Mouse (Mus musculus): Measurements from ENCODE around the gene Baiap2. TPM values are rescaled to one million over a fixed set of nuclear protein-coding genes. Genes with fewer than 3 reads are reported as not detected.

Gene Baiap2
- polyA plus RNA-seq, 1 experiment from 2014 or later, result 13.9 TPM

- H3K4me1 ChIP-seq (ENCODE audit: control insufficient read depth, insufficient read depth, low read length), result peaks cover 45% of the 10 kb centered on the region
- H3K27me3 ChIP-seq (ENCODE audit: control insufficient read depth, insufficient read depth, low read length), result no peaks in the 10 kb centered on the region
- no peak overlapping the region for H3K27ac ChIP-seq (ENCODE audit: low read length)
- H3K36me3 ChIP-seq (ENCODE audit: control insufficient read depth, insufficient read depth), result no peaks in the 10 kb centered on the region
- no peaks in the 10 kb centered on the region for H3K9me3 ChIP-seq (replicated peaks; ENCODE audit: control insufficient read depth, low read length)
- WGBS, result 84% methylated on average over 13 of the region's 13 CpGs
- no peak overlapping the region for H3K4me2 ChIP-seq (ENCODE audit: low read depth, low read length)
- ATAC-seq (replicated peaks; ENCODE audit: extremely low read depth, insufficient read depth, low FRiP score), result no peak
- no peak overlapping the region for H3K9ac ChIP-seq (ENCODE audit: low read length)
- H3K4me3 ChIP-seq (ENCODE audit: low read length), result no peak overlapping the region
Observed at GRCm38 (mm10) chr11:119956590-119956989, 14.0 kb downstream of the Baiap2 start.

GRCm38 (mm10) chr11:119958856-119959255 lies 16.3 kb downstream of the Baiap2 start:
- H3K27me3 ChIP-seq (ENCODE audit: control insufficient read depth, insufficient read depth, low read length), result no peaks in the 10 kb centered on the region
- H3K9ac ChIP-seq (ENCODE audit: low read length), result no peak overlapping the region
- H3K4me1 ChIP-seq (ENCODE audit: control insufficient read depth, insufficient read depth, low read length), result peaks cover 22% of the 10 kb centered on the region
- no peak overlapping the region for H3K4me3 ChIP-seq (ENCODE audit: low read length)
- H3K27ac ChIP-seq (ENCODE audit: low read length), result no peak overlapping the region
- ATAC-seq (replicated peaks; ENCODE audit: extremely low read depth, insufficient read depth, low FRiP score), result no peak
- no peaks in the 10 kb centered on the region for H3K36me3 ChIP-seq (ENCODE audit: control insufficient read depth, insufficient read depth)
- WGBS, result 81% methylated on average over 7 of the region's 7 CpGs
- no peak overlapping the region for H3K4me2 ChIP-seq (ENCODE audit: low read depth, low read length)
- no peaks in the 10 kb centered on the region for H3K9me3 ChIP-seq (replicated peaks; ENCODE audit: control insufficient read depth, low read length)

DNA sequence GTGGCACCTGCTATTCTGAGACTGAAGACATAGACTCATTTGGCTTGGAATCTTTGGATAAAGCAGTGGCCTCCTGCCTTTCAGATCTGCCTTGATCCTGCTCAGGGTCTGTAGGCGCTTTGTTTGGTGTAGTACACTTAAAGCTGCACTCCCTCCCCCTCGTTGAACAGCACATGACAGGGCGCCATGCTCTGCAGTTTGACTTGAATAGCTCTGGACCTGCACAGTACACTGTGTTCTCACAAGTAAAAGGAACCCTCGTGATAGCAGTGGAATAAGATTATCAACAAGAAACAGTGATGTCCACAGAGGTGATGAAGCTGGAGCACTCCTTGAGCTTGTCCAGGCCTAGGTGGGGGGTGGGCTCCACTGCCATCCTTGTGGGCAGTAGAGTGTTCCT lies 17.2 kb downstream of the Baiap2 start:
- Histone ChIP-seq H3K27ac (ENCODE audit: low read length) (no peak overlapping the region), H3K36me3 (ENCODE audit: control insufficient read depth, insufficient read depth) (no peaks in the 10 kb centered on the region), H3K27me3 (ENCODE audit: control insufficient read depth, insufficient read depth, low read length) (no peaks in the 10 kb centered on the region), H3K4me1 (ENCODE audit: control insufficient read depth, insufficient read depth, low read length) (peaks cover 15% of the 10 kb centered on the region), H3K4me2 (ENCODE audit: low read depth, low read length) (no peak overlapping the region), H3K9ac (ENCODE audit: low read length) (no peak overlapping the region), H3K9me3 (replicated peaks; ENCODE audit: control insufficient read depth, low read length) (no peaks in the 10 kb centered on the region), H3K4me3 (ENCODE audit: low read length) (no peak overlapping the region)
- 55% methylated on average over 4 of the region's 4 CpGs for WGBS
- ATAC-seq (replicated peaks; ENCODE audit: extremely low read depth, insufficient read depth, low FRiP score), result no peak; the same call in 1 of the 2 replicates

DNA sequence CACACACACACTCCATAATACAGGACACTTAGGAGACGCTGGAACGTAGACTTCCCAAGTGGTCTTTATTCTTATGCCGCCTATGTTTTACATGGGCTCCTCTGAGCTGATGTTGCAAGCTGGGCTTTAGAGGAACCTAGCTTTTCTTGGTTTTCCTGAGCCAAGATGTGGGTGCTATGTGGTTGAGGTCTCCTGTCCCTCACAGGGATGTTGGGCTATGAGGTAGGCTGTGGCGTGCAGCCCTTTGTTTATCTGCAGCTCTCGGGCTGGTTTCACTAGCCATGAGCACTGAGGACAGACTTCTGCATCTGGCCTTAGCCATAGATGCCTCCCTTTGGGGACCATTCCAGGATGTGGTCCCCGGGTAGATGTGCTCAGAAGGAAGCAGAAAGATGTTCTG lies 18.1 kb downstream of the Baiap2 start:
- Histone ChIP-seq H3K4me1 (ENCODE audit: control insufficient read depth, insufficient read depth, low read length) (peaks cover 7% of the 10 kb centered on the region), H3K9me3 (replicated peaks; ENCODE audit: control insufficient read depth, low read length) (no peaks in the 10 kb centered on the region), H3K36me3 (ENCODE audit: control insufficient read depth, insufficient read depth) (no peaks in the 10 kb centered on the region), H3K9ac (ENCODE audit: low read length) (no peak overlapping the region), H3K27ac (ENCODE audit: low read length) (no peak overlapping the region), H3K4me3 (ENCODE audit: low read length) (no peak overlapping the region), H3K27me3 (ENCODE audit: control insufficient read depth, insufficient read depth, low read length) (no peaks in the 10 kb centered on the region), H3K4me2 (ENCODE audit: low read depth, low read length) (no peak overlapping the region)
- 84% methylated on average over 6 of the region's 6 CpGs for WGBS
- ATAC-seq (replicated peaks; ENCODE audit: extremely low read depth, insufficient read depth, low FRiP score), result no peak

DNA sequence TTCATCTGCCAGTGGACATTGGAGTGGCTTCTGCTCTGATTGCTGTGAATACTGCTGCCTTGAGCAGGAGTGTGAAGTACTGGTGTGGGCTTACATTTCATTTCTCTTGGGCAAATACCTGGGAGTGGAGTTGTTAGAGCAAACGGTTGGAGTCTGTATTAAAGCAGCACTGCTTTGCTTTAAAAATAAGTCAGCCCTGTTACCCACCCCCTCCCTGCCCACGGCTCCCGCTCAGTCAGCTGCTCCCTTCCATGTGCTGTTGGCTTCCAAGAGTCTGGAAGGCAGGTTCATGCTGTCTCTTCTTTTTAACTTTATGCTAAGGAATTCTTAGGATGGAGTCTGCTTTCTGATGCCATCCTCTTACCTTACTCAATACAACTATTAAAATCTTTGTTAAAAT lies 18.9 kb downstream of the Baiap2 start:
- Histone ChIP-seq H3K4me3 (ENCODE audit: low read length) (no peak overlapping the region), H3K27me3 (ENCODE audit: control insufficient read depth, insufficient read depth, low read length) (no peaks in the 10 kb centered on the region), H3K36me3 (ENCODE audit: control insufficient read depth, insufficient read depth) (no peaks in the 10 kb centered on the region), H3K9ac (ENCODE audit: low read length) (no peak overlapping the region), H3K27ac (ENCODE audit: low read length) (no peak overlapping the region), H3K4me2 (ENCODE audit: low read depth, low read length) (no peak overlapping the region), H3K9me3 (replicated peaks; ENCODE audit: control insufficient read depth, low read length) (no peaks in the 10 kb centered on the region), H3K4me1 (ENCODE audit: control insufficient read depth, insufficient read depth, low read length) (no peaks in the 10 kb centered on the region)
- ATAC-seq (replicated peaks; ENCODE audit: extremely low read depth, insufficient read depth, low FRiP score), result no peak
- WGBS, result 62% methylated on average over 3 of the region's 3 CpGs

GRCm38 (mm10) chr11:119965053-119965452 lies 22.5 kb downstream of the Baiap2 start:
- no peak overlapping the region for H3K4me2 ChIP-seq (ENCODE audit: low read depth, low read length)
- H3K9ac ChIP-seq (ENCODE audit: low read length), result no peak overlapping the region
- no peaks in the 10 kb centered on the region for H3K4me1 ChIP-seq (ENCODE audit: control insufficient read depth, insufficient read depth, low read length)
- ATAC-seq (replicated peaks; ENCODE audit: extremely low read depth, insufficient read depth, low FRiP score), result no peak
- WGBS, result 44% methylated on average over 9 of the region's 9 CpGs
- H3K27me3 ChIP-seq (ENCODE audit: control insufficient read depth, insufficient read depth, low read length), result no peaks in the 10 kb centered on the region
- H3K36me3 ChIP-seq (ENCODE audit: control insufficient read depth, insufficient read depth), result no peaks in the 10 kb centered on the region
- no peak overlapping the region for H3K27ac ChIP-seq (ENCODE audit: low read length)
- H3K9me3 ChIP-seq (replicated peaks; ENCODE audit: control insufficient read depth, low read length), result no peaks in the 10 kb centered on the region
- H3K4me3 ChIP-seq (ENCODE audit: low read length), result no peak overlapping the region

GRCm38 (mm10) chr11:119966294-119966693 lies 23.7 kb downstream of the Baiap2 start:
- Histone ChIP-seq H3K4me3 (ENCODE audit: low read length) (no peak overlapping the region), H3K4me1 (ENCODE audit: control insufficient read depth, insufficient read depth, low read length) (no peaks in the 10 kb centered on the region), H3K27me3 (ENCODE audit: control insufficient read depth, insufficient read depth, low read length) (no peaks in the 10 kb centered on the region), H3K27ac (ENCODE audit: low read length) (no peak overlapping the region), H3K9ac (ENCODE audit: low read length) (no peak overlapping the region), H3K4me2 (ENCODE audit: low read depth, low read length) (no peak overlapping the region), H3K36me3 (ENCODE audit: control insufficient read depth, insufficient read depth) (no peaks in the 10 kb centered on the region), H3K9me3 (replicated peaks; ENCODE audit: control insufficient read depth, low read length) (no peaks in the 10 kb centered on the region)
- 80% methylated on average over 6 of the region's 6 CpGs for WGBS
- ATAC-seq (replicated peaks; ENCODE audit: extremely low read depth, insufficient read depth, low FRiP score), result no peak

DNA sequence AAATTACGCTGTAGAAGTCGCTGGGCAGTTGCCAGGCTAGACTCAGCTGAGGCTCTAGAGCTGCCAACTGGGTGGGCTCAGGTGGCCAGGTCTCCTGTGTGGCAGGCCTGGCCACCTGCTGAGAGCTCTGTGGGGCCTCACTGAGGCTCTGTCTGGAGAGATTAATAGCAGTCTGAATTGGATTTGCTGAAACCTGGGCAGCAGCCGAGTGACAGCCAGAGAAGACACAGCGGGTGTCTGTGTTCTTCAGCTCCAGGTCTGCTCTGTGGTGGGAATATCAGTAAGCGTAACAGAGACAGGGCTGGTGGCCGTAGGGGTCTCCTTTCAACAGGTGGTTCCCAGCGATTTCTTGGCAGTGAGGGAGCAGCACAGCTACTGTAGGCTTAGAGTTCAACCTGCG lies 24.8 kb downstream of the Baiap2 start:
- Histone ChIP-seq H3K4me1 (ENCODE audit: control insufficient read depth, insufficient read depth, low read length) (no peaks in the 10 kb centered on the region), H3K4me3 (ENCODE audit: low read length) (no peak overlapping the region), H3K9me3 (replicated peaks; ENCODE audit: control insufficient read depth, low read length) (no peaks in the 10 kb centered on the region), H3K4me2 (ENCODE audit: low read depth, low read length) (no peak overlapping the region), H3K27ac (ENCODE audit: low read length) (no peak overlapping the region), H3K9ac (ENCODE audit: low read length) (no peak overlapping the region), H3K27me3 (ENCODE audit: control insufficient read depth, insufficient read depth, low read length) (no peaks in the 10 kb centered on the region), H3K36me3 (ENCODE audit: control insufficient read depth, insufficient read depth) (no peaks in the 10 kb centered on the region)
- no peak for ATAC-seq (replicated peaks; ENCODE audit: extremely low read depth, insufficient read depth, low FRiP score)
- 82% methylated on average over 8 of the region's 8 CpGs for WGBS

- no peak overlapping the region for H3K4me2 ChIP-seq (ENCODE audit: low read depth, low read length)
Observed at GRCm38 (mm10) chr11:119967892-119968291, 25.3 kb downstream of the Baiap2 start.

More at GRCm38 (mm10) chr11:119967892-119968291, 25.3 kb downstream of the Baiap2 start:
- Histone ChIP-seq H3K4me3 (ENCODE audit: low read length) (no peak overlapping the region), H3K27me3 (ENCODE audit: control insufficient read depth, insufficient read depth, low read length) (no peaks in the 10 kb centered on the region), H3K36me3 (ENCODE audit: control insufficient read depth, insufficient read depth) (no peaks in the 10 kb centered on the region), H3K27ac (ENCODE audit: low read length) (no peak overlapping the region), H3K4me1 (ENCODE audit: control insufficient read depth, insufficient read depth, low read length) (no peaks in the 10 kb centered on the region), H3K9ac (ENCODE audit: low read length) (no peak overlapping the region), H3K9me3 (replicated peaks; ENCODE audit: control insufficient read depth, low read length) (no peaks in the 10 kb centered on the region)
- WGBS, result 82% methylated on average over 2 of the region's 2 CpGs
- ATAC-seq (replicated peaks; ENCODE audit: extremely low read depth, insufficient read depth, low FRiP score), result no peak

Measured in heart, embryonic 16.5 days (tissue).